Mouse (Mus musculus) frontal cortex, postnatal 14 days (tissue): ENCODE data around the gene Dnajc5g.
A peak's percentile ranks its signal among the peaks of the same experiment; 100 is the strongest.

ENCODE experiments used
- DNase-seq, 2 experiments: peaks; one replicate each; pipeline ENCODE4 v3.0.0; 2022; ENCODE audit warnings: low spot score in 2 of 2

Gene Dnajc5g

GRCm38 (mm10) chr5:31108000-31108490 lies 2.0 kb downstream of the Dnajc5g start, which contains the start of gene Slc30a3:
Gene Slc30a3, minus strand, starts transcription at chr5:31108237.
- no peak for DNase-seq

GRCm38 (mm10) chr5:31110781-31111180 lies 4.7 kb downstream of the Dnajc5g start:
- DNase-seq = no peak

GRCm38 (mm10) chr5:31116354-31116753 lies 10.3 kb downstream of the Dnajc5g start, which contains the start of gene Trim54:
Gene Trim54, plus strand, starts transcription at chr5:31116712.
- no peak for DNase-seq

GRCm38 (mm10) chr5:31116912-31117311 lies 10.8 kb downstream of the Dnajc5g start:
- no peak for DNase-seq

- DNase-seq = no peak
Measured at GRCm38 (mm10) chr5:31121111-31121510, 15.0 kb downstream of the Dnajc5g start.

GRCm38 (mm10) chr5:31123481-31123880 lies 17.4 kb downstream of the Dnajc5g start:
- no peak for DNase-seq

- DNase-seq = no peak
Measured at GRCm38 (mm10) chr5:31126050-31126449, 20.0 kb downstream of the Dnajc5g start.

- DNase-seq = no peak
Measured at GRCm38 (mm10) chr5:31136730-31137424, 30.8 kb downstream of the Dnajc5g start.

GRCm38 (mm10) chr5:31137658-31138057 lies 31.6 kb downstream of the Dnajc5g start:
- DNase-seq = no peak

- DNase-seq = no peak
Measured at GRCm38 (mm10) chr5:31138241-31138967, 32.3 kb downstream of the Dnajc5g start, which contains the start of gene Ucn. Gene Ucn, minus strand, starts transcription at chr5:31138829.

GRCm38 (mm10) chr5:31138968-31139425 lies 32.9 kb downstream of the Dnajc5g start:
- DNase-seq = no peak

GRCm38 (mm10) chr5:31149781-31150180 lies 43.7 kb downstream of the Dnajc5g start:
- DNase-seq = no peak

- DNase-seq = no peak
Measured at GRCm38 (mm10) chr5:31151746-31152145, 45.7 kb downstream of the Dnajc5g start.

GRCm38 (mm10) chr5:31153516-31154151 lies 47.5 kb downstream of the Dnajc5g start:
- no peak for DNase-seq

- peak; percentile 73 to 74 for DNase-seq
Measured at GRCm38 (mm10) chr5:31154152-31154553, 48.1 kb downstream of the Dnajc5g start, which contains the start of gene Mpv17. Gene Mpv17, minus strand, starts transcription at chr5:31154251.
